Mouse (Mus musculus) bone marrow macrophage, adult 2 months (primary cell): ENCODE results near the gene Aig1.

ENCODE experiments used
- CTCF ChIP-seq: IDR thresholded peaks from 2 replicates; pipeline ENCODE4 v1.5.1; 2012; ENCODE audit warnings: low read depth, mild to moderate bottlenecking, low read length, moderate library complexity
- POLR2A ChIP-seq: IDR thresholded peaks from 2 replicates; pipeline ENCODE4 v1.6.1; 2012; ENCODE audit warnings: mild to moderate bottlenecking, low read depth, low read length, borderline replicate concordance

- TF ChIP-seq POLR2A (no peak), CTCF (no peak)
Observed at GRCm38 (mm10) chr10:13663476-13663875, 205.3 kb downstream of the Aig1 start.
